ENCODE assay signal across 25 mouse cellular contexts in the genomic region with DNA sequence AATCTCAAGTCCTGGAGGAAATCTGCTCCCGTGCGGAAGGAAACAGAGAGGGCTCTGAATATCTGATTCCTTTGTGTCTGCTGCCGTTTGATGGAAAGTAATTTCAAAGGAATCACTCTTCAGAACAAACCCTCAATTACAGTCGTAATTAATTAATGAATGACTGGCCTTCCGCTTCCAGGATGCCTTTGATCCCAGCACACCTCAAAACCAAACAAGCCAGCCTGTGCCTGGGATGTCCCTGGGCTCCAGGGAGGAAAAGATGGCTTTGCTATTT. TPM values are rescaled to one million over a fixed set of nuclear protein-coding genes. Genes with fewer than 3 reads are reported as not detected.
DNase-seq lines count a peak whose midpoint lies in the region; ATAC-seq and TF ChIP-seq lines count a peak whose summit lies in the region.
"Had no signal": no experiment of that assay in that cellular context is flagged by ENCODE, and none has a peak within 500 bp of the region (broad histone marks: within the 10 kb centered on the region; RNA-seq: fewer than 3 reads in every experiment).

No protein-coding gene starts in this region.

- WGBS in lung, embryonic 15.5 days: 22% methylated on average over 5 of the region's 5 CpGs
- 38% methylated on average over 5 of the region's 5 CpGs for WGBS in intestine, embryonic 15.5 days
- 25% methylated on average over 5 of the region's 5 CpGs for WGBS in stomach, postnatal 0 days

- no peak for TF ChIP-seq CTCF in stomach, postnatal 0 days (IDR thresholded peaks at IDR 0.05; ENCODE audit: low read depth)

- 0 out of 2 replicates have a peak overlapping the region, but pooled peaks have one; percentile 60 for H3K27ac ChIP-seq in lung, embryonic 15.5 days
- H3K27ac ChIP-seq in intestine, embryonic 15.5 days: peak overlapping the region; percentile 71; the same call in 1 of the 2 replicates
- peak overlapping the region; percentile 96 for H3K27ac ChIP-seq in stomach, postnatal 0 days (replicated peaks)
- H3K27ac ChIP-seq: heart, embryonic 10.5 days; neural tube, embryonic 15.5 days had no signal

- DNase-seq in embryo, embryonic 9.5 days (ENCODE audit: extremely low spot score): peak; percentile 3
- no peak for DNase-seq in embryo, embryonic 10 days (ENCODE audit: low spot score)
- DNase-seq in lung, postnatal 4 days: no peak
- DNase-seq in stomach, postnatal 0 days (ENCODE audit: low spot score): peak; percentile 30
- no peak for DNase-seq in left cerebral cortex, adult 18-20 months (ENCODE audit: low spot score in 2 of 2)
- DNase-seq: cerebellum, adult 8-10 months; heart, postnatal 10 days; right cerebral cortex, postnatal 14 days; thymus, postnatal 14 days had no signal

- no peak for TF ChIP-seq EP300 in stomach, postnatal 0 days (optimal IDR thresholded peaks at IDR 0.05)

- no peak for ATAC-seq in lung, embryonic 15.5 days (ENCODE audit: borderline replicate concordance, extremely low read depth, low FRiP score, low TSS enrichment)
- ATAC-seq in intestine, embryonic 15.5 days: no peak
- ATAC-seq in stomach, postnatal 0 days (ENCODE audit: low FRiP score, low TSS enrichment): no peak
- ATAC-seq: midbrain, embryonic 16.5 days had no signal

- no peak overlapping the region for H3K4me2 ChIP-seq in lung, embryonic 15.5 days
- no peak overlapping the region for H3K4me2 ChIP-seq in intestine, embryonic 15.5 days (replicated peaks)
- no peak overlapping the region for H3K4me2 ChIP-seq in stomach, postnatal 0 days (replicated peaks; ENCODE audit: low read depth)
- H3K4me2 ChIP-seq: liver, embryonic 11.5 days; neural tube, embryonic 15.5 days had no signal

- H3K9ac ChIP-seq in lung, embryonic 15.5 days: no peak overlapping the region
- no peak overlapping the region for H3K9ac ChIP-seq in intestine, embryonic 15.5 days
- no peak overlapping the region for H3K9ac ChIP-seq in stomach, postnatal 0 days (ENCODE audit: low read length)
- H3K9ac ChIP-seq: neural tube, embryonic 15.5 days had no signal

- peaks cover 16% of the 10 kb centered on the region for H3K4me1 ChIP-seq in lung, embryonic 15.5 days
- H3K4me1 ChIP-seq in intestine, embryonic 15.5 days (replicated peaks): peaks cover 10% of the 10 kb centered on the region; the same call in 1 of the 2 replicates
- H3K4me1 ChIP-seq in stomach, postnatal 0 days (replicated peaks; ENCODE audit: control insufficient read depth, insufficient read depth): no peaks in the 10 kb centered on the region
- H3K4me1 ChIP-seq: megakaryocyte, embryonic 14.5 days; neural tube, embryonic 15.5 days had no signal

- H3K36me3 ChIP-seq in lung, embryonic 15.5 days: no peaks in the 10 kb centered on the region
- no peaks in the 10 kb centered on the region for H3K36me3 ChIP-seq in intestine, embryonic 15.5 days
- no peaks in the 10 kb centered on the region for H3K36me3 ChIP-seq in stomach, postnatal 0 days (ENCODE audit: control insufficient read depth, insufficient read depth, low read length)
- H3K36me3 ChIP-seq: forebrain, embryonic 10.5 days; heart, embryonic 10.5 days; neural tube, embryonic 15.5 days had no signal

- H3K4me3 ChIP-seq in lung, embryonic 15.5 days: no peak overlapping the region
- H3K4me3 ChIP-seq in intestine, embryonic 15.5 days (replicated peaks): no peak overlapping the region
- no peak overlapping the region for H3K4me3 ChIP-seq in stomach, postnatal 0 days (ENCODE audit: low read depth, low read length)
- H3K4me3 ChIP-seq: forebrain, embryonic 10.5 days; heart, embryonic 10.5 days; megakaryocyte, embryonic 14.5 days; neural tube, embryonic 15.5 days had no signal

- no peaks in the 10 kb centered on the region for H3K9me3 ChIP-seq in lung, embryonic 15.5 days
- H3K9me3 ChIP-seq in intestine, embryonic 15.5 days: no peaks in the 10 kb centered on the region
- no peaks in the 10 kb centered on the region for H3K9me3 ChIP-seq in stomach, postnatal 0 days (ENCODE audit: control insufficient read depth, low read length)
- H3K9me3 ChIP-seq: forebrain, embryonic 10.5 days; heart, embryonic 10.5 days; megakaryocyte, embryonic 14.5 days; neural tube, embryonic 15.5 days had no signal

- no peaks in the 10 kb centered on the region for H3K27me3 ChIP-seq in lung, embryonic 15.5 days
- no peaks in the 10 kb centered on the region for H3K27me3 ChIP-seq in intestine, embryonic 15.5 days (replicated peaks)
- H3K27me3 ChIP-seq in stomach, postnatal 0 days (ENCODE audit: control insufficient read depth, insufficient read depth, low read length): no peaks in the 10 kb centered on the region
- H3K27me3 ChIP-seq: neural tube, embryonic 15.5 days had no signal

RNA-seq across cellular contexts. Expression of a gene that starts 0.6 kb away (rescaled TPM):
- 3.9 and 5.1 TPM in 2 replicates for polyA plus RNA-seq in lung, embryonic 15.5 days (2015; fragmentation: Nextera tagmentation; extraction: Ambion mirVana)
- 12.2 and 13.1 TPM in 2 replicates for polyA plus RNA-seq in intestine, embryonic 15.5 days (2015; fragmentation: Nextera tagmentation; extraction: Ambion mirVana)
- polyA plus RNA-seq in stomach, postnatal 0 days (2015; fragmentation: Nextera tagmentation; extraction: Ambion mirVana): 204 and 221 TPM in 2 replicates
- not detected for total RNA-seq in left cerebral cortex, adult 18-20 months (2021)
- total RNA-seq: adrenal gland, adult 18-20 months; common myeloid progenitor, adult 5-6 weeks; gastrocnemius, adult 18-20 months; left cerebral cortex, adult 8-10 months had no signal
- polyA plus RNA-seq: hindbrain, embryonic 11.5 days had no signal

RNA-seq across cellular contexts. Expression of a gene that starts 27.6 kb away (rescaled TPM):
- not detected in 2 replicates for polyA plus RNA-seq in lung, embryonic 15.5 days (2015; fragmentation: Nextera tagmentation; extraction: Ambion mirVana)
- not detected in 2 replicates for polyA plus RNA-seq in intestine, embryonic 15.5 days (2015; fragmentation: Nextera tagmentation; extraction: Ambion mirVana)
- polyA plus RNA-seq in stomach, postnatal 0 days (2015; fragmentation: Nextera tagmentation; extraction: Ambion mirVana): 0.07 TPM in 1 of 2 replicates, not detected in the other
- total RNA-seq in left cerebral cortex, adult 18-20 months (2021): not detected
- total RNA-seq: adrenal gland, adult 18-20 months; common myeloid progenitor, adult 5-6 weeks; gastrocnemius, adult 18-20 months; gastrocnemius, postnatal 4 days; heart, postnatal 10 days; left cerebral cortex, adult 8-10 months had no signal
- polyA plus RNA-seq: forebrain, embryonic 10.5 days; heart, embryonic 10.5 days; hindbrain, embryonic 11.5 days; liver, embryonic 11.5 days; midbrain, embryonic 16.5 days; neural tube, embryonic 15.5 days; spleen, adult 2 months had no signal

RNA-seq across cellular contexts. Expression of a gene that starts 49.4 kb away (rescaled TPM):
- polyA plus RNA-seq in lung, embryonic 15.5 days (2015; fragmentation: Nextera tagmentation; extraction: Ambion mirVana): not detected in 2 replicates
- not detected in 2 replicates for polyA plus RNA-seq in intestine, embryonic 15.5 days (2015; fragmentation: Nextera tagmentation; extraction: Ambion mirVana)
- polyA plus RNA-seq in stomach, postnatal 0 days (2015; fragmentation: Nextera tagmentation; extraction: Ambion mirVana): not detected in 2 replicates
- not detected for total RNA-seq in left cerebral cortex, adult 18-20 months (2021)
- total RNA-seq: adrenal gland, adult 18-20 months; common myeloid progenitor, adult 5-6 weeks; gastrocnemius, adult 18-20 months; gastrocnemius, postnatal 4 days; heart, postnatal 10 days; left cerebral cortex, adult 8-10 months had no signal
- polyA plus RNA-seq: forebrain, embryonic 10.5 days; heart, embryonic 10.5 days; hindbrain, embryonic 11.5 days; limb, embryonic 11.5 days; midbrain, embryonic 16.5 days; neural tube, embryonic 15.5 days; spleen, adult 2 months had no signal

RNA-seq across cellular contexts. Expression of a gene that starts 55.6 kb away (rescaled TPM):
- 0.29 and 0.39 TPM in 2 replicates for polyA plus RNA-seq in lung, embryonic 15.5 days (2015; fragmentation: Nextera tagmentation; extraction: Ambion mirVana)
- 64.3 and 72.9 TPM in 2 replicates for polyA plus RNA-seq in intestine, embryonic 15.5 days (2015; fragmentation: Nextera tagmentation; extraction: Ambion mirVana)
- polyA plus RNA-seq in stomach, postnatal 0 days (2015; fragmentation: Nextera tagmentation; extraction: Ambion mirVana): 110 and 119 TPM in 2 replicates
- not detected for total RNA-seq in left cerebral cortex, adult 18-20 months (2021)
- total RNA-seq: common myeloid progenitor, adult 5-6 weeks; left cerebral cortex, adult 8-10 months had no signal

RNA-seq across cellular contexts. Expression of a gene that starts 57.2 kb away (rescaled TPM):
- not detected in 2 replicates for polyA plus RNA-seq in lung, embryonic 15.5 days (2015; fragmentation: Nextera tagmentation; extraction: Ambion mirVana)
- polyA plus RNA-seq in intestine, embryonic 15.5 days (2015; fragmentation: Nextera tagmentation; extraction: Ambion mirVana): not detected in 2 replicates
- polyA plus RNA-seq in stomach, postnatal 0 days (2015; fragmentation: Nextera tagmentation; extraction: Ambion mirVana): not detected in 2 replicates
- not detected for total RNA-seq in left cerebral cortex, adult 18-20 months (2021)
- total RNA-seq: adrenal gland, adult 18-20 months; common myeloid progenitor, adult 5-6 weeks; gastrocnemius, postnatal 4 days; heart, postnatal 10 days; left cerebral cortex, adult 8-10 months had no signal
- polyA plus RNA-seq: forebrain, embryonic 10.5 days; heart, embryonic 10.5 days; hindbrain, embryonic 11.5 days; limb, embryonic 11.5 days; liver, embryonic 11.5 days; midbrain, embryonic 16.5 days; neural tube, embryonic 15.5 days; spleen, adult 2 months had no signal

Comparison
In these comparisons a context has a peak if more than half of its experiments do, and no peak if none do; other contexts are left out.
1. DNase-seq: peak in embryo, embryonic 9.5 days (single experiment) and stomach, postnatal 0 days (single experiment); none in embryo, embryonic 10 days (single experiment), lung, postnatal 4 days (0 of 2) and left cerebral cortex, adult 18-20 months (0 of 2).
2. RNA of a gene that starts 0.6 kb away (polyA plus RNA-seq): 204 to 221 TPM in stomach, postnatal 0 days; 12.2 to 13.1 TPM in intestine, embryonic 15.5 days and 3.9 to 5.1 TPM in lung, embryonic 15.5 days; every median in the first group is over 10 times any median in the second.
3. Peak in every context shown above with its lines, with median percentiles within 50 percentile points of each other: H3K27ac ChIP-seq.